Mouse (Mus musculus) forebrain, embryonic 15.5 days (tissue): ENCODE measurements around the gene Hsph1. TPM values are rescaled to one million over a fixed set of nuclear protein-coding genes. Genes with fewer than 3 reads are reported as not detected.

Experiments used
- ATAC-seq: fragments of 200-750 bp; cut with Nextera tagmentation; replicated peaks from 2 replicates; pipeline ENCODE4 v1.8.0; 2017; ENCODE audit warnings: mild to moderate bottlenecking, moderate TSS enrichment, moderate library complexity
- H3K27ac ChIP-seq: fragments of 300-500 bp; sonication (generic); replicated peaks from 2 replicates; pipeline ENCODE4 v1.5.1; 2015; ENCODE audit warnings: mild to moderate bottlenecking, inconsistent platforms
- H3K27me3 ChIP-seq: fragments of 300-500 bp; sonication (generic); 2 replicates; pipeline ENCODE4 v1.6.1; 2015; ENCODE audit warnings: inconsistent platforms
- H3K36me3 ChIP-seq: fragments of 300-500 bp; sonication (generic); 2 replicates; pipeline ENCODE4 v1.6.1; 2015; ENCODE audit warnings: mild to moderate bottlenecking, inconsistent platforms
- H3K4me1 ChIP-seq: fragments of 300-500 bp; sonication (generic); 2 replicates; pipeline ENCODE4 v1.6.1; 2015; ENCODE audit warnings: inconsistent platforms
- H3K4me2 ChIP-seq: fragments of 300-500 bp; sonication (generic); replicated peaks from 2 replicates; pipeline ENCODE4 v1.6.1; 2015; ENCODE audit warnings: mild to moderate bottlenecking, inconsistent platforms
- H3K4me3 ChIP-seq: fragments of 300-500 bp; sonication (generic); 2 replicates; pipeline ENCODE4 v1.5.1; 2015; ENCODE audit warnings: mild to moderate bottlenecking, inconsistent platforms
- H3K9ac ChIP-seq: fragments of 300-500 bp; sonication (generic); replicated peaks from 2 replicates; pipeline ENCODE4 v1.6.1; 2015; ENCODE audit warnings: mild to moderate bottlenecking, inconsistent platforms
- H3K9me3 ChIP-seq: fragments of 300-500 bp; sonication (generic); 2 replicates; pipeline ENCODE4 v1.6.1; 2016; ENCODE audit warnings: inconsistent platforms
- WGBS: fragments of 180-500 bp; shearing (Covaris S2); methylation state at CpG from one replicate; pipeline ENCODE4 v1.1.7; 2015; ENCODE audit warnings: mixed read lengths; 5-methylcytosine and 5-hydroxymethylcytosine counted together
- polyA plus RNA-seq: library from polyadenylated mRNA; unstranded; fragments of >200 nt; fragmentation: Nextera tagmentation; extraction: Ambion mirVana; gene quantifications from 2 replicates; pipeline ENCODE4 v1.2.1, GENCODE M21; 2015

Hsph1 gene
- polyA plus RNA-seq, 1 experiment from 2014 or later: 112 TPM

GRCm38 (mm10) chr5:149583507-149583906 is 52.7 kb downstream of the Hsph1 start:
- Histone ChIP-seq H3K4me2 (no peak overlapping the region), H3K36me3 (no peaks in the 10 kb centered on the region), H3K9me3 (no peaks in the 10 kb centered on the region), H3K4me1 (peaks cover 12% of the 10 kb centered on the region; the same call in 1 of the 2 replicates), H3K27me3 (no peaks in the 10 kb centered on the region), H3K27ac (no peak overlapping the region), H3K9ac (no peak overlapping the region), H3K4me3 (no peak overlapping the region)
- 42% methylated on average over 8 of the region's 8 CpGs for WGBS
- no peak for ATAC-seq

GRCm38 (mm10) chr5:149582642-149583262 is 53.4 kb downstream of the Hsph1 start:
- Histone ChIP-seq H3K36me3 (no peaks in the 10 kb centered on the region), H3K4me2 (no peak overlapping the region), H3K4me3 (no peak overlapping the region), H3K27me3 (no peaks in the 10 kb centered on the region), H3K4me1 (peaks cover 13% of the 10 kb centered on the region), H3K9ac (no peak overlapping the region), H3K9me3 (no peaks in the 10 kb centered on the region), H3K27ac (no peak overlapping the region)
- 79% methylated on average over 5 of the region's 5 CpGs for WGBS
- no peak for ATAC-seq

- H3K9me3 ChIP-seq: no peaks in the 10 kb centered on the region
- no peak overlapping the region for H3K9ac ChIP-seq
- no peak overlapping the region for H3K4me2 ChIP-seq
- no peaks in the 10 kb centered on the region for H3K36me3 ChIP-seq
- 0 out of 2 replicates have a peak overlapping the region, but pooled peaks have one; percentile 16 for H3K27ac ChIP-seq
- 20% methylated on average over 10 of the region's 10 CpGs for WGBS
- ATAC-seq: 0 out of 2 replicates have a peak, but pooled peaks have one; percentile 12
- peaks cover 15% of the 10 kb centered on the region for H3K4me1 ChIP-seq
- H3K4me3 ChIP-seq: no peak overlapping the region
- no peaks in the 10 kb centered on the region for H3K27me3 ChIP-seq
Measured at GRCm38 (mm10) chr5:149577449-149577848, 58.7 kb downstream of the Hsph1 start.

- Histone ChIP-seq H3K36me3 (no peaks in the 10 kb centered on the region), H3K27me3 (no peaks in the 10 kb centered on the region), H3K4me3 (no peak overlapping the region), H3K9me3 (no peaks in the 10 kb centered on the region), H3K27ac (0 out of 2 replicates have a peak overlapping the region, but pooled peaks have one; percentile 16), H3K9ac (no peak overlapping the region), H3K4me2 (no peak overlapping the region), H3K4me1 (peaks cover 15% of the 10 kb centered on the region)
- peak; percentile 33; the same call in 1 of the 2 replicates for ATAC-seq
- 20% methylated on average over 10 of the region's 10 CpGs for WGBS
Measured at GRCm38 (mm10) chr5:149576977-149577376, 59.2 kb downstream of the Hsph1 start.

- peaks cover 22% of the 10 kb centered on the region for H3K4me1 ChIP-seq
- WGBS: 81% methylated on average over 13 of the region's 13 CpGs
- no peak overlapping the region for H3K9ac ChIP-seq
- no peak overlapping the region for H3K4me3 ChIP-seq
- no peaks in the 10 kb centered on the region for H3K9me3 ChIP-seq
- no peaks in the 10 kb centered on the region for H3K36me3 ChIP-seq
- 0 out of 2 replicates have a peak overlapping the region, but pooled peaks have one; percentile 23 for H3K27ac ChIP-seq
- H3K27me3 ChIP-seq: no peaks in the 10 kb centered on the region
- ATAC-seq: no peak
- no peak overlapping the region for H3K4me2 ChIP-seq
Measured at GRCm38 (mm10) chr5:149568993-149569392, 67.2 kb downstream of the Hsph1 start.

GRCm38 (mm10) chr5:149566957-149567356 is 69.2 kb downstream of the Hsph1 start:
- Histone ChIP-seq H3K9me3 (no peaks in the 10 kb centered on the region), H3K27ac (no peak overlapping the region), H3K27me3 (no peaks in the 10 kb centered on the region), H3K4me2 (no peak overlapping the region), H3K36me3 (no peaks in the 10 kb centered on the region), H3K4me3 (no peak overlapping the region), H3K9ac (no peak overlapping the region), H3K4me1 (peaks cover 26% of the 10 kb centered on the region)
- 56% methylated on average over 5 of the region's 5 CpGs for WGBS
- no peak for ATAC-seq

GRCm38 (mm10) chr5:149566026-149566425 is 70.2 kb downstream of the Hsph1 start:
- H3K4me1 ChIP-seq: peaks cover 31% of the 10 kb centered on the region
- no peak overlapping the region for H3K4me3 ChIP-seq
- no peak for ATAC-seq
- H3K9ac ChIP-seq: no peak overlapping the region
- H3K4me2 ChIP-seq: no peak overlapping the region
- H3K36me3 ChIP-seq: no peaks in the 10 kb centered on the region
- no peaks in the 10 kb centered on the region for H3K9me3 ChIP-seq
- H3K27me3 ChIP-seq: no peaks in the 10 kb centered on the region
- peak overlapping the region; percentile 58 for H3K27ac ChIP-seq
- WGBS: 33% methylated on average over 11 of the region's 11 CpGs

Other genes starting within 250 kb of the Hsph1 start
- 0.95 and 1.7 TPM in 2 replicates for gene Medag, start 224.6 kb downstream of the Hsph1 start, polyA plus RNA-seq
- gene Tex26, start 196.7 kb downstream of the Hsph1 start, polyA plus RNA-seq: 1.3 and 2.1 TPM in 2 replicates
- gene Wdr95, start 107.7 kb downstream of the Hsph1 start, polyA plus RNA-seq: 0.46 and 0.75 TPM in 2 replicates
- gene B3glct, start 41.9 kb upstream of the Hsph1 start, polyA plus RNA-seq: 12.8 and 13.2 TPM in 2 replicates